Mouse (Mus musculus): ENCODE data around the gene Lnpk.

Gene Lnpk

GRCm38 (mm10) chr2:74490186-74490585, 89.0 kb downstream of the Lnpk start:
- DNase-seq (ENCODE audit: low spot score in 2 of 2), result no peak

DNA sequence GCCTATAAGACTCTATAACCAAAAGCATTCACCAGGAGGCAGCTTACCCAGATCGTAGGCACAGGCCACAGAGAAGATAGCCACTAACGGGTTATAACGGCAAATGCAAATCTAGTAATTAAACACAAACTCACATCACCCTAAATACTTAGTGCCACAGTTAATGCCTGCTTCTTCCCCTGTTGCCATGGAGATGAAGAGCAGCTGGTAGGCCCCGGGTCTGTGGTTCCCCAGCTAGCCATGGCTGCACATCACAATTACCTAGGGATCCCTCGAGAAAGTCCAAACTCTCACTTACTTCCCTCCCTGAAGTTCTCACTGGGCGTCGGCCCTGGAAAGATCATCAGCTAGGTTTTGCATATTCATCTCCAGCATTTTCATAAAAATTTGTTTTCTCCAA, 90.8 kb downstream of the Lnpk start:
- no peak for DNase-seq (ENCODE audit: low spot score in 2 of 2)

- no peak for DNase-seq (ENCODE audit: low spot score in 2 of 2)
These were observed 96.6 kb downstream of the Lnpk start for GRCm38 (mm10) chr2:74482651-74483050.

GRCm38 (mm10) chr2:74482086-74482485, 97.1 kb downstream of the Lnpk start:
- no peak for DNase-seq (ENCODE audit: low spot score in 2 of 2)
